Mouse (Mus musculus): ENCODE data around the gene Ciao2b. TPM values are rescaled to one million over a fixed set of nuclear protein-coding genes. Genes with fewer than 3 reads are reported as not detected.

Ciao2b gene
- polyA plus RNA-seq, 1 experiment from 2014 or later: 94.4 TPM

DNA sequence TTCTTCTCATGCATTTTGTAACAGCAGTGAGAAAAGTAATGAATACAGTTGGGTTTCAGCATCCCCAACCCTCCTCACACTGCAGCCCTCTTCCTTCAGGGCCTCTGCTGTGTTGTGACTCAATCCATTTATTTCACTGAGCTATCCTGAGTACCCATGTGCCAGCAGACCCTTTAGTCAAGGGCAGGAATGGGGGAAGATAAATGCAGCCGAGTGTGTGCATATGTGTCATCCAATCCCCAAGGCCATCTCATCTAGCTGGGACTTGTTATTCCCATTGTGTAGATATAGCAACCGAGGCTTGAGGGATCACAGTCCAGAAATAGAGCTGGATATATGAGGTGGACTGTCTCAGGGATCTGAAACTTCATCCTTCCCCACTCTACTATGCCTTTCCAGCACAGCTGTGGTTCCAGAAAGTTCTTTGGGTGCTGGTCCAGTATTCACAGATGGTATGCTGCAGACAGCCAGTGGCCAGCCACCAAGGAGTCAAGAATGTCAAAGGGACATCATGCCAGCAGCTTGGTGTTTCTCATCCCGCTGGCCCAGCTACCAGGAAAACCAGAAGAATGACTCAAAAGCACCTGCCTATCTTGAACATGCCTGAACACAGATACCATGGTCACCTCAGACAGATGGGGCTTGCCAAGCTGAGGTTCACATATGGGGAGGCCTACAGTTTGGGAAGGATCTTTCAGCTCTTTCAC, 6.6 kb downstream of the Ciao2b start:
- WGBS: 88% methylated on average over 3 of the region's 3 CpGs
- H3K4me2 ChIP-seq (replicated peaks; ENCODE audit: low read depth, low read length): no peak overlapping the region
- no peaks in the 10 kb centered on the region for H3K9me3 ChIP-seq (ENCODE audit: control insufficient read depth, low read length)
- H3K4me3 ChIP-seq (ENCODE audit: low read length): no peak overlapping the region
- H3K9ac ChIP-seq (ENCODE audit: low read depth, low read length): no peak overlapping the region
- no peak for ATAC-seq (ENCODE audit: low FRiP score, low TSS enrichment)
- peaks cover 18% of the 10 kb centered on the region for H3K4me1 ChIP-seq (ENCODE audit: control insufficient read depth, insufficient read depth, low read length)
- H3K27ac ChIP-seq (ENCODE audit: low read depth, low read length): no peak overlapping the region
- no peaks in the 10 kb centered on the region; the same call in 1 of the 2 replicates for H3K27me3 ChIP-seq (ENCODE audit: control insufficient read depth, insufficient read depth, low read length)
- peaks cover 11% of the 10 kb centered on the region; the same call in 1 of the 2 replicates for H3K36me3 ChIP-seq (ENCODE audit: control insufficient read depth, insufficient read depth, low read length)

DNA sequence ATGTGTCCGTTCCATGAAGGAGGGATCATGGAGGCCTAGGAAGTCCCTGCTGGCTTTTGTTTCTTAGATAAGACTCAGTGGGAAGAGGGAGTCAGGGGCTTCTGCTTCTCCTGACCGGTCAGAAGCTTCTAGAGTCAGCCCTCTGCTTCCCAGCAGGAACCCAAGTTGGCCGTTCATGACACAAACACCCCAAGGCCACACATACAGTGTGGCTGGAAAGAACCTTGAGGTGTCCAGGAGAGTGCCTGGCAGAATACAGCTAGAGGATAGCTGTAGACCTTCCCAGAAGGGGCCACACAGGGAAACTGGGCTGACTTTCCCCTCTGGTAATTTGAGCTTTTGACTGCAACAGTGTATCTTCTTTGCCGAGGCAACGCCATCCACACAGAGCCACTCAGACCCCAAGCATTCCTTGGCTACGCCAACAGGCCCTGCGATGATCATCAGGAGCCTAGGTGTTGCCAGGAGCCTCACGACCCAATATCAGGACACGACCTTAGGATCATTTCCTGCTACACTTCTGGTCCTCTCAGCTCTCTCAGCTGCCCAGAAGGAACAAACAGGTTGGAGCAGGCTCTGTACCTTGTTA, 8.5 kb downstream of the Ciao2b start:
- WGBS: 47% methylated on average over 9 of the region's 9 CpGs
- peaks cover 5% of the 10 kb centered on the region for H3K27me3 ChIP-seq (ENCODE audit: control insufficient read depth, insufficient read depth, low read length)

DNA sequence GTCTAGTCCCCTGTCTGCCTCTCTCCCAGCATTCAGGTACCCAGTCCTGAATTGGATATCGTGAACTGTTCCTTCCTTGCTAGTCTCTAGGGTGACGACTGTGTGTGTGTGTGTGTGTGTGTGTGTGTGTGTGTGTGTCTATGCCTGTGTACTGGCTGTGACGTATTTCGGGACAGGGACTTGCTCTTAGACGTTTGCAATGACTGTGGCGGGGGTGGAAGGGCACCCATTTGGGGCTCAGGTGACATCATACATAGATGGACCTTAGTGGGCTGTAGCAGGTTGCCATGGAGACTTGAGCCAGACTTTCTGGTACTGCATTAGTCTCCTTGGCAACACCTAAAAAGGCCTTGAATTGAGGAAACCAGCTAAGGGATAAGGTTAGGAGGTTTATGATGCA, 9.3 kb downstream of the Ciao2b start:
- H3K4me2 ChIP-seq (replicated peaks; ENCODE audit: low read depth, low read length): no peak overlapping the region
- ATAC-seq (ENCODE audit: low FRiP score, low TSS enrichment): no peak
- H3K9ac ChIP-seq (ENCODE audit: low read depth, low read length): no peak overlapping the region
- no peaks in the 10 kb centered on the region; the same call in 1 of the 2 replicates for H3K36me3 ChIP-seq (ENCODE audit: control insufficient read depth, insufficient read depth, low read length)
- peaks cover 5% of the 10 kb centered on the region for H3K27me3 ChIP-seq (ENCODE audit: control insufficient read depth, insufficient read depth, low read length)
- no peak overlapping the region for H3K27ac ChIP-seq (ENCODE audit: low read depth, low read length)
- H3K4me3 ChIP-seq (ENCODE audit: low read length): no peak overlapping the region
- peaks cover 17% of the 10 kb centered on the region for H3K4me1 ChIP-seq (ENCODE audit: control insufficient read depth, insufficient read depth, low read length)
- 69% methylated on average over 6 of the region's 6 CpGs for WGBS
- H3K9me3 ChIP-seq (ENCODE audit: control insufficient read depth, low read length): no peaks in the 10 kb centered on the region

More for the DNA sequence above, 8.5 kb downstream of the Ciao2b start:
- Histone ChIP-seq H3K27ac (ENCODE audit: low read depth, low read length) (no peak overlapping the region), H3K4me1 (ENCODE audit: control insufficient read depth, insufficient read depth, low read length) (peaks cover 17% of the 10 kb centered on the region), H3K36me3 (ENCODE audit: control insufficient read depth, insufficient read depth, low read length) (no peaks in the 10 kb centered on the region; the same call in 1 of the 2 replicates), H3K9me3 (ENCODE audit: control insufficient read depth, low read length) (no peaks in the 10 kb centered on the region), H3K4me2 (replicated peaks; ENCODE audit: low read depth, low read length) (no peak overlapping the region), H3K9ac (ENCODE audit: low read depth, low read length) (no peak overlapping the region), H3K4me3 (ENCODE audit: low read length) (no peak overlapping the region)
- ATAC-seq (ENCODE audit: low FRiP score, low TSS enrichment): no peak

DNA sequence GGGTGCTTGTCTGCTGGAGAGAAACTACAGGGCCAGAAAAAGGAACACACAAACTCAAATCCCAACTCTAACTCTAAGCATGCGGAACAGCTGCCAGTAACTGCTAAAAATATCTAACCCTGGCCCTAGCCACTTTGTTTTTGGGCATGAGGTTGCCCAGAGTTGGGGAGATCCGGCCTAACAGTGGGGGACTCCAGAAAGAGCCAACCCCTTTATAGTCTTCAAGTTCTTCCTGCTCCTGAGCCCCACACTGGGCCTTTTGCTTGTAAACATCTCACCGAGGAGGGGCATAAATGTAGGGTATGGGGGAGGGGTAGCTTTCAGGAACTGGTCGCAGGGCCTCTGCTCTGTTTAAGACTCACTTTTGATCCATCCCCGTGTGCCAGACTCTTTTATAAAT, 9.8 kb downstream of the Ciao2b start:
- no peaks in the 10 kb centered on the region for H3K9me3 ChIP-seq (ENCODE audit: control insufficient read depth, low read length)
- H3K9ac ChIP-seq (ENCODE audit: low read depth, low read length): no peak overlapping the region; the same call in 1 of the 2 replicates
- no peaks in the 10 kb centered on the region; the same call in 1 of the 2 replicates for H3K36me3 ChIP-seq (ENCODE audit: control insufficient read depth, insufficient read depth, low read length)
- H3K27me3 ChIP-seq (ENCODE audit: control insufficient read depth, insufficient read depth, low read length): peaks cover 5% of the 10 kb centered on the region
- no peak for ATAC-seq (ENCODE audit: low FRiP score, low TSS enrichment)
- H3K4me3 ChIP-seq (ENCODE audit: low read length): no peak overlapping the region
- 0 out of 2 replicates have a peak overlapping the region, but pooled peaks have one; percentile 61 for H3K4me2 ChIP-seq (replicated peaks; ENCODE audit: low read depth, low read length)
- 25% methylated on average over 5 of the region's 5 CpGs for WGBS
- H3K27ac ChIP-seq (ENCODE audit: low read depth, low read length): no peak overlapping the region
- H3K4me1 ChIP-seq (ENCODE audit: control insufficient read depth, insufficient read depth, low read length): peaks cover 17% of the 10 kb centered on the region

DNA sequence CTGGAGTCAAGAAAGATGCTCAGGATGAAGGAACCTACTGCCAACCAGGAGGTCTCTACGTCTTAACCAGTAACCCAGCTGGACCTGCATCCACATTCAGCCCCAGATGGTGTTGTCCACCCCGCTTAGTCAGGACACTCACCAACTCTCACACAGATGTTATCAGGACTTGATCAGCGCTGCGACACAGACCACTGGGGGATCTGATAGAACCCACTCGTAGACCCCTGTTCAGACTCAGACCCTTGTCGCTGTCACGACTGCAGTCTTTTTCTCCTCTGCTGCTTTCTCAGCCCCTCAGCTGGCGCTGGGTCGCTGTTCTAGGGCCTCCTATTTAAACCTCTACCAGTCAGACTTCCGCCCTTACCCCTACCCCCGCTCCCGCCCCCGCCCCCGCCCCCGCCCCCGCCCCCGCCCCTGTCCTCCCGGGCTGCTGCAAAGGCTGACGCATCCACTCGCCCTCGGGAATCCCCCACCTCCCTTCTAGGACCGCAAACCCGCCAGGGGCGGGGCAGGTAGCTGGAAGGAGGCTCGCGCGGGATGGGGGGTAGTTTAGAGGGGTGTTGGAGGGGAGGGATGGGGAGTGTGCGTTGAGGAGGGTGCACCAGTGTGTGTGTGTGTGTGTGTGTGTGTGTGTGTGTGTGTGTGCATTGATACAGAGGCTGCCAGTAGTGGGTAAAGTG, 10.6 kb downstream of the Ciao2b start, which contains the start of gene Rrad:
Rrad (minus strand) TSS at position 347 of the 683 bp plus-strand sequence.
- peak within 1 kb of the TSS; percentile 35; the same call in 1 of the 2 replicates for H3K9ac ChIP-seq (ENCODE audit: low read depth, low read length)
- no peaks in the 10 kb centered on the region; the same call in 1 of the 2 replicates for H3K36me3 ChIP-seq (ENCODE audit: control insufficient read depth, insufficient read depth, low read length)
- H3K27ac ChIP-seq (ENCODE audit: low read depth, low read length): no peak within 1 kb of the TSS
- H3K4me1 ChIP-seq (ENCODE audit: control insufficient read depth, insufficient read depth, low read length): peaks cover 17% of the 10 kb centered on the region
- ATAC-seq (ENCODE audit: low FRiP score, low TSS enrichment): peak; percentile 74
- peaks cover 5% of the 10 kb centered on the region for H3K27me3 ChIP-seq (ENCODE audit: control insufficient read depth, insufficient read depth, low read length)
- 0% methylated on average over 21 of the region's 28 CpGs for WGBS
- H3K9me3 ChIP-seq (ENCODE audit: control insufficient read depth, low read length): no peaks in the 10 kb centered on the region
- peak within 1 kb of the TSS; percentile 61 for H3K4me2 ChIP-seq (replicated peaks; ENCODE audit: low read depth, low read length)
- peak within 1 kb of the TSS; percentile 41 for H3K4me3 ChIP-seq (ENCODE audit: low read length)

DNA sequence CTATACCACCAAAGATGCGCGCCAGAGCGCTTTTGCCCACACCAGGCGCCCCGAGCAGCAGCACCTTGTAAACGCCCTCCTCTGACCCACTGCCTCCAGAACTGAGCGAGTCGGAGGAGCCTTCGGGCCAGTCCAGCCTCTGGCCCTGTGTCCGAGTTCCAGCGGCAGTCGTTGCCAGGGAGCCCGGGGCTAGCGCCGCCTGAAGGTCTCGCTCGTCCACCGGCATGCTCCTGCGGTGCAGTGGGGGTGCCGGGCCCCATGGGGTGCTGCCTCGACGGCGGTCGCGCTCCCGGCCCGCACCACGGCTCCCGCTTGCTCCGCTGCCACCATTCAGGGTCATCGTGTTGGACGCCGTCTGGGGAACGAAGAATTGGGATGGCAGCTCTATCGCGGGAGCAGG, 11.2 kb downstream of the Ciao2b start:
- WGBS: 1% methylated on average over 33 of the region's 36 CpGs
- H3K9ac ChIP-seq (ENCODE audit: low read depth, low read length): peak overlapping the region; percentile 35; the same call in 1 of the 2 replicates
- no peaks in the 10 kb centered on the region for H3K9me3 ChIP-seq (ENCODE audit: control insufficient read depth, low read length)
- H3K4me3 ChIP-seq (ENCODE audit: low read length): peak overlapping the region; percentile 41
- peaks cover 19% of the 10 kb centered on the region for H3K4me1 ChIP-seq (ENCODE audit: control insufficient read depth, insufficient read depth, low read length)
- H3K27ac ChIP-seq (ENCODE audit: low read depth, low read length): no peak overlapping the region
- ATAC-seq (ENCODE audit: low FRiP score, low TSS enrichment): peak; percentile 28; the same call in 1 of the 2 replicates
- peak overlapping the region; percentile 61 for H3K4me2 ChIP-seq (replicated peaks; ENCODE audit: low read depth, low read length)
- no peaks in the 10 kb centered on the region; the same call in 1 of the 2 replicates for H3K36me3 ChIP-seq (ENCODE audit: control insufficient read depth, insufficient read depth, low read length)
- H3K27me3 ChIP-seq (ENCODE audit: control insufficient read depth, insufficient read depth, low read length): peaks cover 5% of the 10 kb centered on the region

DNA sequence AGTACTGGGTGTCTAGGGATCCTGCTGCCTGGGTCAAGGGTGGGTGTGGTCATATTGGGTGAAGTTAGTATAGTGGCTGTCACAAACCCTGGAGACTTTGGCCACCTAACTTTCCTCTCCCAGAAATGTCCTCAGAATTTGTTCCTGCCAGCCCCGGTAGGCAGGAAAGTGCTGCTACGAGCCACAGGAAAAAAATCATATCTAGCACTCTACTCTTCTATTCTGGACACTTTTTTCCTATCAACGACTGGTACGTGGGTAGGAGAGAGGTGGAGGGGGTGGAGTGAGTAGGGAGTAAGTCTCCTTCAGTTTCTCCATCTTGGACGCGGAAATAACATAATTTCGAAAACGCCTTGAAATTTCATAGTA, 11.7 kb downstream of the Ciao2b start:
- WGBS: 37% methylated on average over 8 of the region's 8 CpGs
- Histone ChIP-seq H3K4me1 (ENCODE audit: control insufficient read depth, insufficient read depth, low read length) (peaks cover 19% of the 10 kb centered on the region), H3K4me3 (ENCODE audit: low read length) (peak overlapping the region; percentile 41), H3K27ac (ENCODE audit: low read depth, low read length) (no peak overlapping the region), H3K9me3 (ENCODE audit: control insufficient read depth, low read length) (no peaks in the 10 kb centered on the region), H3K9ac (ENCODE audit: low read depth, low read length) (no peak overlapping the region), H3K27me3 (ENCODE audit: control insufficient read depth, insufficient read depth, low read length) (peaks cover 5% of the 10 kb centered on the region), H3K4me2 (replicated peaks; ENCODE audit: low read depth, low read length) (peak overlapping the region; percentile 61), H3K36me3 (ENCODE audit: control insufficient read depth, insufficient read depth, low read length) (no peaks in the 10 kb centered on the region)
- no peak for ATAC-seq (ENCODE audit: low FRiP score, low TSS enrichment)

DNA sequence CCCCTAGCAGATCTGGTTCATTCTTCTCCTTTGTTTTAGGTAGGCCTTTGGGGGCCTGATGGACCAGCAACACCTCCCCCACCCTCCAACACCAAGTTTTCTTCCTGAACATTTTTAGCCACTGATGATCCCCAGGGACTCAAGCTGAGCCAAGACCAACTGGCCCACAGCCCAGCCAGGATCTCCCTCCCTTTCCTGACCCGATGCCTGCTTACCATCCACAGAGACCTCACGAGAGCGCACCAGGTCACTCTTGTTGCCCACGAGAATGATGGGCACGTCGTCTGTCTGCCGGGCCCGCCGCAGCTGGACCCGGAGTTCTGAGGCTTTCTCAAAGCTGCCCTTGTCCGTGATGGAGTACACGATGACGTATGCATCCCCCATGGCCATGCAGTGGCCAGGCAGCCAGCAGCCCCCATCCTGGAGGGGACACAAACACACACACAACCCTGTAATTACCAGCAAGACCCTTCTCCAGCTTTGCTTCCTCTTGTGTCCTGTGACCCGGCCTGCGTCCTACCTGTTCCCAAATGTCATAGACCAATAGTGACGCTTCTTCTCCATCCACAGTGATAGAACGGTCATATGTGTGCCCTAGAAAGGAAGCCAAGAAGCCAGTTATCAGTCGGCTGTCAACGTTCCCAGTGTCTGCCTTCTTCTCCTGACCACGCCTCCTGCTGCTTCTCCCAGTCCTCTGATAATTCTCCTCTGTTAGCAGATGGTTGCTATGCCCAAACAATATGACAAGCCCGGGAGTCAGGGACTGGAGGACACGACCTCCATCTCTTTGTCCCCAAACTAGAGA, 12.3 kb downstream of the Ciao2b start:
- ATAC-seq (ENCODE audit: low FRiP score, low TSS enrichment): no peak
- WGBS: 76% methylated on average over 22 of the region's 22 CpGs
- H3K4me2 ChIP-seq (replicated peaks; ENCODE audit: low read depth, low read length): peak overlapping the region; percentile 2; the same call in 1 of the 2 replicates
- H3K27me3 ChIP-seq (ENCODE audit: control insufficient read depth, insufficient read depth, low read length): peaks cover 5% of the 10 kb centered on the region
- no peak overlapping the region for H3K27ac ChIP-seq (ENCODE audit: low read depth, low read length)
- H3K4me3 ChIP-seq (ENCODE audit: low read length): no peak overlapping the region
- H3K4me1 ChIP-seq (ENCODE audit: control insufficient read depth, insufficient read depth, low read length): peaks cover 19% of the 10 kb centered on the region
- no peaks in the 10 kb centered on the region for H3K36me3 ChIP-seq (ENCODE audit: control insufficient read depth, insufficient read depth, low read length)
- no peak overlapping the region for H3K9ac ChIP-seq (ENCODE audit: low read depth, low read length)
- H3K9me3 ChIP-seq (ENCODE audit: control insufficient read depth, low read length): no peaks in the 10 kb centered on the region

Data from kidney, embryonic 14.5 days (tissue).